Mouse (Mus musculus) frontal cortex, postnatal 14 days (tissue): ENCODE measurements around the gene Gm9913.

Experiments
- DNase-seq, 2 experiments: peaks; one replicate each; pipeline ENCODE4 v3.0.0; 2022; ENCODE audit warnings: low spot score in 2 of 2

The Gm9913 gene

GRCm38 (mm10) chr2:125505006-125505745, at the start of gene Gm9913:
Gm9913 (plus strand) TSS chr2:125505089.
- DNase-seq, result peak; percentile 16 to 29

DNA sequence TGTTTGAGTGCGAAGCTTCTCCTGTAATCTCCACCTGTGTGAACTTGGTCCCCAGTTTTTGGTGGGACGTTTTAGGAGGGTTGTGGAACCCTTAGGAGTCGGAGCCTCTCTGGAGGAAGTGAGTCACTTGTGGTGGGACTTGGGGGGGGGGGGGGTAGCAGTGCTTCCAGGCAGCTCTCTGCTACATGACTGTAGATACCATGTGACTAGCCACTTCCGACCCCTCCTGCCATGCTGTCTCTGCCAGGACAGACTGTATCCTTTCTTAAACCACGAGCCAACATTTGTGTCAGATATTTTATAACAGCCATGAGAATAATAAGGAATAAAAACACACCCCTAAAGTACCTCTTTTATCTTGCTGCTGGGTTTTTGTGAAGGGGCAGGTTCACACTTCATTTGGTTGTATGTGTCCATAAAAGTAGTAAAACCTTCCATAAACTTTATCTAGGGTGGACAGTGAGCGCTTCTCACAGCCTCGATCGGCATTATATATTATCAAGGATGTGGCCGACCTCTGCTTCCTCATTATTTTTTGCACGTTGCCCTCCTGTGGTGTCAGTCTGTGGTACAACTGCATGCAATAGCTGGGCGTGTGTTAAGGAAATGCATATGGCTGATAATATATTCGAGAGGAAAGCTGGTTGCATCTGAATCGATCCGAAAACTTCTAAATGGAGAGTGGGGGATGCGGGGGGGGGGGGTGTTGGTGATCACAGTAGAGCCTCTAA, 48.7 kb upstream of the Gm9913 start:
- DNase-seq, result no peak

DNA sequence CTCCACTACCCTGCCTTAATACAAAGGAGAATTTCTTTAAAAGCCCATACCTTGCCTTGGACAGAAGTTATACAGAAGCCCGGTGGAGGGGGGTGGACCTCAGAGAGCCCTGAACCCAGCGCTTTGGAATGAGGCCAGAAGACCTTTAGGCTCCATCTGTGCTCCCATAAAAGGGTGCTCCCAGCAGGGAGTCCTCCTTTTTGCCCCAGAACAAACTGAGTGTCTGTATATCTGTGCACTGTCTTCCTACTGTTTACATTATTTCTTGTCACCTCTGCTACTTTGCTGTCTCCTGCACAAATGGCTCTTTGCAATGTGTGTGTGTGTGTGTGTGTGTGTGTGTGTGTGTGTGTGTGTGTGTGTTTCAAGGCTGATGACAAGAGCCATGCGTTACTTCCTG, 45.8 kb upstream of the Gm9913 start:
- DNase-seq, result no peak

GRCm38 (mm10) chr2:125464036-125464435, 40.9 kb upstream of the Gm9913 start:
- no peak for DNase-seq

DNA sequence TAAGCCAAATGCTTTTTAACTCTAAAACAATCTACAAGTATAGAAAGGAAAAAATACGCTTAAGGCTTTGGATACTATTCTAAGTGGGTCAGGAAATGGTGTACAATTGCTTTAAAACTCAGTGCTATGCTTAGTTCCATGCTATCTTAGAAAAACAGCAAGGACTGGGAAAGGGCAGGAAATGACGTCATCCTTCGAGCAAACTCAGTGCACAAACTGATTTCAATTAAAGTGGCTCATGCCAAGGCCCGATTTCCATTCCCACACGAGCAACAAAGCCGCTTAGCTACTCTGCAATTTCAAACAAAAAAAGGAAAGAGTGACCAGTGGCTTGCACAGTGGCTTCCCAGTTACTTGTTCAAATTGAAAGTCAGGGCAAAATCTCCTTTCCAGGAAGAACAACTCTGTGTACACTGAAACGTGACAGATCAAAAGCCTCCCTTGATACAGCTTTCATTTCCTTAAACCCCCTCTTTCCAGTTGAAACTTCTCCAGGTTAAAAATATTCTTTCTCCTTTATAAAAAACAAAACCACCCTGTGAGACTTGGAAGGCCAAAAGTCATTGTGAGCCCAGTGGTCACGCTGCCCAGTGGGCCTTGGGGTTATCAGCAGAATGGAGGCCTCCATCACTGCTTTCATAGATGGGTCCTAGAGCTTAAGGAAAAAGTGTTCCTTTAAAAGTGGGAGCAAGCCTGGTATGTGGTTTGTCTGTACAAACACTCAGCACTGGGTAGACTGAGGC, 34.2 kb upstream of the Gm9913 start:
- peak in 1 of 2 experiments; percentile 14 for DNase-seq

- no peak for DNase-seq
These were observed 33.2 kb upstream of the Gm9913 start for GRCm38 (mm10) chr2:125471721-125472120.

GRCm38 (mm10) chr2:125473228-125473627, 31.7 kb upstream of the Gm9913 start:
- no peak for DNase-seq

DNA sequence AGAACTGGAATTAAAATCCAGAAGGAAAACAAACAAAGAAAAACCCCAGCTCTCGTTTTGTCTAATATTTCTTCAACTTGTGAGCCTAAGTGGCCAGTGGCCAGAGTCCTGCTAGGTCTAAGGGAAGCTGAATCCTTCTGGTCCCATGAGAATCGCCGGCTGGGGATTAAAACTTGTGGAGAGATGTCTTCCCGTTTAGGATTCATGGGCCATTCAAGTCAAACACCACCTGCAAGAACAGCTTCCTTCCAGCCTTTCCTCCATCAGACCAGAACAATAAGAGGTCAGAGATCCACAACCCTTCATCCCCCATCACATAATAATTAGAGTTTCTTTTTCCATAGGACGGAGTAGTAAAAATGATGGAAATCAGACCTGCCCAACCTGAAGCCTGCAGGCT, 30.2 kb upstream of the Gm9913 start:
- no peak for DNase-seq

DNA sequence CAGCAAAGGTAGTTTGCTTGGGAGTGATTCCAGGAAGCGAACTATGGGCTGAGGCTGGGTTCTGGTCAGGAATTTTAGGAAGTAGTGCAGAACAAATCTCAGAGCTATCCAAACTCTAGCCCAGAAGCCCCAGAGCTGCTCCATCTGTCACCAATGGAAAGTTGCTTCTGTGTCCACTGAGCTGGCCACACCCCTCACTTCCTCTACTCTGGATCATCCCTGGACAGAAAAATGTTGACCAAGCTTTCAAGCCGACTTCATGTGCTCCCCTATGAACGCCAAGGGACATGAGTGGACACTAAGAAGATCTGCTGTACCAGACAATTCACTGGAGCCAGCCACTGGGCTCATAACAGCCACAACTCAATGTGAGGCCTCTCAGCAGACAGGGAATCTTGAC, 28.7 kb upstream of the Gm9913 start:
- DNase-seq, result no peak

DNA sequence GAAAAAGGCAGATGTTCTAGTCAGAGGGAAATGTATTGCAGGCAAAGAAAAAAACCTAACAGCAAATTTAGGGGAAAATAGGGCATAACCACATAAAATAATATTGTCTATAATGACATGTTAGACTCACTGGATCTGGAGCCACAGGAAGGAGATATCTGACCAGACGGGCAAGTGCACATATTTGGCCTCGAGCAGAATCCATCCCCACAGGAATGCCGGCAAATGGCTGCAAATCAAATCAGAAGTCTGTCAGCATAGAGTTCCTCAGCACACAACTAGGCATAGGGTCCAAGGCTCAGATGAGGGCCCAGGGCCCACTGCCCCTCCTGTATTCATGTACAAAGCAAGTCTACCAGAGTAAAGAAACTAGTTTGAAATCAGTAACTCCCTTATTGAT, 27.5 kb upstream of the Gm9913 start:
- DNase-seq, result no peak

DNA sequence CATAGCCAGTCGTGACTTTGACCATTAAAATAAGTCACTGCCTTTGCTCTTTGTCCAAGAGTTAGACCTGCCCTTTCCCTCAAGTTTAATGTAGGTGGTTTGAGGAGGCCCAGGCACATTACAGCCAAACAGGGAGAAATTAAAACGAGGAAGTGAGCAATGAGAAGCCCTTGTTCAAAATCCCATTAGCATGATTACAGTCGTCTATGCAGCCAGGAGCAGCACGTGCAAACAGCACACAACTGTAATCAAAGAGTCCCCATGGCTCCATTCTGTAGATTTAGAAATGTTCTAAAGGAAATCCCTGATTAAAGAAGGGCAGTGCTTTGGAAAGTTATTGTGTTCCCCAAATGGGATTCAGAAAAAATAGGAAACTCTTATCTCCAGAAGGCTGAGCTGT, 26.2 kb upstream of the Gm9913 start:
- DNase-seq, result no peak

DNA sequence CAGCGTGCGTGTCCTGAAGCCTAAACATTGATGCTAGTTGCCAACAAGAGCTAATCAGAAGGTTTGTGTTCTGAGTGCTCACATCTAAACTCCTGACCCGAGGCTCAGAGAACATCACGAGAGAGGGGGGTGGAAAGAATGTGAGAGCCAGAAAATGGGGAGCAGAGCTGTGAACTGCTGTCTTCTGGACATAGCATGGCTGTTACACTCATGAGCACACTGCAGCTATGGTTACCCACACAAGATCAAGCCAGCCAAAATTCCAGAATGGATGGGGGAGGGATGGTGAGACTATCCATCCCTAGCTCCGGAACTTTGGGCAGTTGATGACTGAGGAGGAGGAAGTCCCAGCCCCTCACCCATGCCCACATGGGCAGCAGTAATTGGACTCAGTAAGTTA, 24.8 kb upstream of the Gm9913 start:
- no peak for DNase-seq

- peak; percentile 26 to 32 for DNase-seq
These were observed 23.8 kb upstream of the Gm9913 start for GRCm38 (mm10) chr2:125481116-125481515.

DNA sequence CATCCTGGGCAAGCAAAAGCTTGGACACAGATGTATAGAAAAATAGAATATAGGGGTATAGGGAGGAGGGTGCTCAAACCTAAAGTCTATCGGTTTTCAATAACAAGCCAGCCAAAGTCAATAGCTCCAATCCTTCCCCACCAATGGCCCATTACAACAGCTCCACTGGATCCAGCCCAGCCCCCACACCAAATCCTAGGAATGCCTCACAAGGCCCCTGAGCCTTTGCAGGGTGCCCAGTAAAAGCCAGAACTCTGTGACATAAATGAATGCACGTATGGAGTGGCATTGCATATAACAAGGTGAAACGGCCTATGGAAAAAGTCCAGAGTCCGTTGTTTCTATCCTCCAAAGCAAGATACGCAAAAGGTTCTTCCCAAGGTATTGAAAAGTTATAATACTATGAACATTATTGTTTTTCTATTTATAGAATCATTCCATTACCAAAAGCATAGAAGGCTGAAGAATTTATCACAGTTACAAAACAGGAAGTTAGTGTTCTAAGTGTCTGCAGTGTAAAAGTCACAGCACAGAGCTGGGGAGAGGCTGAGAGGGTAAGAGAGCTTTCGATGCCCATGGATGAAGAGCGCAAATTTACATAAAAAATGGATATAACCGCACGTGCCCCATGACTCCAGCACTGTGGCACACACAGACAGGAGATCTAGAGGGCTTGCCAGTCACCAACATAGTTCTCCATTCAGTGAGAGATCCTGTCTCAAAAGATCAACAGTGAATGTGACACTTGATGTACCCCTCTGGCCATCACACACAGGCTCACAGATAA, 23.2 kb upstream of the Gm9913 start:
- DNase-seq, result no peak

GRCm38 (mm10) chr2:125484164-125484563, 20.7 kb upstream of the Gm9913 start:
- DNase-seq, result no peak

DNA sequence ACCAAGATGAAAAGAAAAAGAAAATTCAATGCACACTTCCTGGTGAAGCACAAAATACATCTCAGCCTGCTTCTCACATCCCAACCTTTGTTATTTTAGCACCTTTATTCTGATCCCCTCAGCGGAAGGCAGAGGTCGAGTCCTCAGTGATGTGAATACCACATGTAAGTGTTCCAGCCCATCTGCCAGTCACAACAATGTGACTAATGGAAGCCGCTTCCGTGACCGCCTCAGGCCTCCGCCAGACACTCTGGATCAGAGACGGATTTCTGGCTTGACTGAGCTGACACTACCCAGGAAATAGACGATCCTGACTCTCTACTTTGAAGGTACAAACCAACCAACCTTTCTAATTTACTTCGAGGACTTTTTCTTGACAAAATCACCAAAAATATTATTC, 20.0 kb upstream of the Gm9913 start:
- no peak for DNase-seq

DNA sequence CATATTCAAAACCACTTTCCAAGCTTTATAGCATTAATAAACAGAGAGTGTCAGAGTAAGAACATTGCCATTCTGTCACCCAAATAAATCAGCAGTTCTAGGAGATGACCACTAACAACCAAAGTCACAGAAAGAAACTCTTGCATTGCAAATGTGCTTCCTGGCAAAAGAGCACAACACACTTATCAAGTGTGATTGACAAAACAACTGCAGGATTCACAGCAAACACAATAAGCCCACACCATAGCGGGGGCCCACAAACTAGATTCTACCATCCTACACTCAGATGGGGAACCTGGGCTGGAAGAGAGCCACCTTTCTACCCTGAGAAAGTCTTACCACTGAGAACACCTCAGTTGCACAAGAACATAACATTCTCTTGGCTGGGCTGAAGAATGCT, 14.9 kb upstream of the Gm9913 start:
- DNase-seq, result no peak

GRCm38 (mm10) chr2:125492050-125492900, 12.6 kb upstream of the Gm9913 start:
- DNase-seq, result no peak

GRCm38 (mm10) chr2:125494291-125494690, 10.6 kb upstream of the Gm9913 start:
- no peak for DNase-seq

GRCm38 (mm10) chr2:125494831-125495812, 9.8 kb upstream of the Gm9913 start:
- DNase-seq, result no peak
